Mouse (Mus musculus): ENCODE data around the gene Amph. TPM values are rescaled to one million over a fixed set of nuclear protein-coding genes. Genes with fewer than 3 reads are reported as not detected.

The Amph gene
- polyA plus RNA-seq (2021; fragmentation: Nextera tagmentation), result 107 and 118 TPM in 2 replicates
- long read RNA-seq, experiment 1, transcript Amph-201 (21 exons, 3,367 nt), result minor isoform, 57 of 201 reads
- long read RNA-seq, experiment 1, transcript Amph-204 (21 exons, 3,224 nt), result major isoform, 70 of 201 reads
- long read RNA-seq, experiment 1, partial matches to known transcripts, result 55 of 201 reads
- long read RNA-seq, experiment 1, other reads (novel, unspliced or antisense), result 19 of 201 reads
- long read RNA-seq, experiment 2, transcript Amph-201 (21 exons, 3,367 nt), result minor isoform, 288 of 855 reads
- long read RNA-seq, experiment 2, transcript Amph-204 (21 exons, 3,224 nt), result major isoform, 414 of 855 reads
- long read RNA-seq, experiment 2, partial matches to known transcripts, result 75 of 855 reads
- long read RNA-seq, experiment 2, other reads (novel, unspliced or antisense), result 77 of 855 reads

GRCm38 (mm10) chr13:18948171-18949028, at the start of gene Amph:
Gene Amph (plus strand): TSS chr13:18948205.

Other genes starting within 250 kb of the Amph start
- 63.3 and 72.9 TPM in 2 replicates for gene Vps41, start 230.9 kb upstream of the Amph start, polyA plus RNA-seq (2021; fragmentation: Nextera tagmentation)

Measured in layer of hippocampus, adult 6 months (tissue).